Mouse (Mus musculus): ENCODE data around the gene Lrfn2.

GRCm38 (mm10) chr17:49051231-49051630 is 119.1 kb downstream of the Lrfn2 start:
- no peak for TF ChIP-seq CTCF (IDR thresholded peaks at IDR 0.05; ENCODE audit: low read depth)
- TF ChIP-seq EP300 (optimal IDR thresholded peaks at IDR 0.05) = no peak

All from stomach, postnatal 0 days (tissue).